Mouse (Mus musculus) hindbrain, embryonic 13.5 days (tissue): ENCODE results near the gene Kars. TPM values are rescaled to one million over a fixed set of nuclear protein-coding genes. Genes with fewer than 3 reads are reported as not detected.

Experiments
- ATAC-seq: fragments of 200-750 bp; cut with Nextera tagmentation; 2 replicates; pipeline ENCODE4 v1.8.0; 2017; ENCODE audit warnings: moderate TSS enrichment; ENCODE audit not compliant: low FRiP score
- H3K27ac ChIP-seq: fragments of 300-500 bp; sonication (generic); 2 replicates; pipeline ENCODE4 v1.5.1; 2015; ENCODE audit warnings: inconsistent platforms, mild to moderate bottlenecking, moderate library complexity
- H3K27me3 ChIP-seq: fragments of 300-500 bp; sonication (generic); 2 replicates; pipeline ENCODE4 v1.6.1; 2015; ENCODE audit warnings: mild to moderate bottlenecking, inconsistent platforms
- H3K36me3 ChIP-seq: fragments of 300-500 bp; sonication (generic); 2 replicates; pipeline ENCODE4 v1.6.1; 2015; ENCODE audit warnings: mild to moderate bottlenecking, inconsistent platforms
- H3K4me1 ChIP-seq: fragments of 300-500 bp; sonication (generic); replicated peaks from 2 replicates; pipeline ENCODE4 v1.6.1; 2015; ENCODE audit warnings: inconsistent platforms
- H3K4me2 ChIP-seq: fragments of 300-500 bp; sonication (generic); 2 replicates; pipeline ENCODE4 v1.6.1; 2015; ENCODE audit warnings: inconsistent platforms, mild to moderate bottlenecking, moderate library complexity
- H3K4me3 ChIP-seq: fragments of 300-500 bp; sonication (generic); 2 replicates; pipeline ENCODE4 v1.5.1; 2015; ENCODE audit warnings: mild to moderate bottlenecking, inconsistent platforms
- H3K9ac ChIP-seq: fragments of 300-500 bp; sonication (generic); 2 replicates; pipeline ENCODE4 v1.6.1; 2015; ENCODE audit warnings: mild to moderate bottlenecking, inconsistent platforms
- H3K9me3 ChIP-seq: fragments of 300-500 bp; sonication (generic); 2 replicates; pipeline ENCODE4 v1.6.1; 2016; ENCODE audit warnings: inconsistent platforms
- WGBS: fragments of 180-500 bp; shearing (Covaris S2); methylation state at CpG from one replicate; pipeline ENCODE4 v1.1.7; 2015; 5-methylcytosine and 5-hydroxymethylcytosine counted together
- polyA plus RNA-seq: library from polyadenylated mRNA; unstranded; fragments of >200 nt; fragmentation: Nextera tagmentation; extraction: Ambion mirVana; gene quantifications from 2 replicates; pipeline ENCODE4 v1.2.1, GENCODE M21; 2015

Kars gene
- polyA plus RNA-seq, 1 experiment from 2014 or later = 171 TPM

DNA sequence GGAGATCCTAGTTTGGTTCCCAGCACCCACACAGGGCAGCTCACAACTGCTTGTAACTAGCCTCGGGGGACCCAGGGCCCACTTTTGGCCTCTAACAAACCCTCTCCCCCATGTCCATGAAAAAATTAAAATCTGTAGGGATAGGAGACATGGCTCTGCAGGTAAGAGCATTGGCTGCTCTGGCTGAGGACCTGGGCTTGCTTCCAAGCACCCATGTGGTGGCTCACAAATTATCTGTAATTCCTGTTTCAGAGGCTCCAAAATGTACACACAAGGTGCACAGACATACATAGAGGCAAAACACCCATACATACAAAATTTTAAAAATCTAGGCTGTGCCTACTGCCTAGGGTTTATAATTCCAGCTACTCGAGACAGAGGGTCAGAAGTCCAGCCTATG lies 53.9 kb downstream of the Kars start:
- Histone ChIP-seq H3K9ac (no peak overlapping the region), H3K9me3 (no peaks in the 10 kb centered on the region), H3K27ac (no peak overlapping the region), H3K36me3 (peaks cover 64% of the 10 kb centered on the region), H3K4me1 (no peaks in the 10 kb centered on the region), H3K27me3 (no peaks in the 10 kb centered on the region), H3K4me3 (no peak overlapping the region), H3K4me2 (no peak overlapping the region)
- no peak for ATAC-seq
- 96% methylated on average over 2 of the region's 2 CpGs for WGBS

DNA sequence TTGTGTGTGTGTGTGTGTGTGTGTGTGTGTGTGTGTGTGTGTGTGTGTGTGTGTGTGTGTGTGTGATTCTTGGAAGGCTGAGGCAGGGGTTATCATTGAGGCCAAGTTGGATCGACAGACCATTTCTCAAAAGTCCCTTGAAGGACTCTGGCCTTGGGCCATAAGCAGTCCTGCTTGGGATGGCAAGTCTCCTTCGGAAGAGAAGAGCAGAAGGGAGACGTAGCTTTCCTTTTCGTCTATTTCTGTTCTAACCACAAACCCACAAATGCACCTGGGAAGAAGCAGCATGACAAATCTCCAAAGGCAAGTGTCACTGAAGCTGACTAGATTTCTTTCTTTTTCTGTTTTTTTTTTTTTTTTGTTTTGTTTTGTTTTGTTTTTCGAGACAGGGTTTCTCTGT lies 55.2 kb downstream of the Kars start:
- ATAC-seq = no peak
- no peaks in the 10 kb centered on the region for H3K4me1 ChIP-seq
- H3K9me3 ChIP-seq = no peaks in the 10 kb centered on the region
- H3K36me3 ChIP-seq = peaks cover 74% of the 10 kb centered on the region
- WGBS = 92% methylated on average over 5 of the region's 5 CpGs
- no peak overlapping the region for H3K4me3 ChIP-seq
- no peaks in the 10 kb centered on the region for H3K27me3 ChIP-seq
- H3K9ac ChIP-seq = no peak overlapping the region
- no peak overlapping the region for H3K4me2 ChIP-seq
- no peak overlapping the region for H3K27ac ChIP-seq

DNA sequence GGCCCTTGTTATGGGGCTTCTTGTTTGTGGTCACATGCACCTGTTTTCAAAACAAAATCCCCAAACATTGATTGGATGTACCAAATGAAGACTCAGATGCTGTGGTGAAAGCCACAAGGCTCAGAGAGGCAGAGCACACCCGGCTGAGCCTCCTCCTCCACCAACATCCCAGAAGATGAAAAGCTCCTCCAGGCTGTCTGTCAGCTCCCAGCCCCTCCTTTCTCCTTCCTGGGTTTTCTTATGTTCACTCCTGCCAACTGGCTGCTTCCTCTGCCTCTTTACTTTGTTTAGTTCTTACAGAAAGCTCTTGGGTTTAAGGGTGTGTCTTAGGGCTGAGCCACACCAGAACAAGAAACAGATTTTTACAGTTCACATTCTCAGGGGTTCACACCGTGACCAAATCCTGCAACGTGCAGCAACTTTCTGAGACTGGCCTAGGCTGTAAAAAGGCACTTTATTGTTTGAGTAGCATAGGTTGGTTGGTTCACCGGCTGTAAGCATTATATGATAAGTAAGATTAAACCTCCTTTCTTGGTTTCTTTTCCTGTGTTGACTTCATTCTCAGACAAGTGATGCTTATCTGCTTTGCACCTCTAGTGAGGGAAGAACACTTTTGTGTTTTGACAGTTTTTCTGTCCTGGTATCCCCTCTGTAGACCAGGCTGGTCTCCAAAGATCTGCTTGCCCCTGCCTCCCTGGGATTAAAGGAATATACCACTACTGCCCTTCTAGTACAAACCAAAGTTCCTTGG lies 56.1 kb downstream of the Kars start:
- H3K9ac ChIP-seq = no peak overlapping the region
- H3K27ac ChIP-seq = no peak overlapping the region
- H3K4me1 ChIP-seq = no peaks in the 10 kb centered on the region
- 90% methylated on average over 4 of the region's 4 CpGs for WGBS
- H3K9me3 ChIP-seq = no peaks in the 10 kb centered on the region
- no peak for ATAC-seq
- no peak overlapping the region for H3K4me3 ChIP-seq
- H3K36me3 ChIP-seq = peaks cover 72% of the 10 kb centered on the region
- no peaks in the 10 kb centered on the region for H3K27me3 ChIP-seq
- H3K4me2 ChIP-seq = no peak overlapping the region

DNA sequence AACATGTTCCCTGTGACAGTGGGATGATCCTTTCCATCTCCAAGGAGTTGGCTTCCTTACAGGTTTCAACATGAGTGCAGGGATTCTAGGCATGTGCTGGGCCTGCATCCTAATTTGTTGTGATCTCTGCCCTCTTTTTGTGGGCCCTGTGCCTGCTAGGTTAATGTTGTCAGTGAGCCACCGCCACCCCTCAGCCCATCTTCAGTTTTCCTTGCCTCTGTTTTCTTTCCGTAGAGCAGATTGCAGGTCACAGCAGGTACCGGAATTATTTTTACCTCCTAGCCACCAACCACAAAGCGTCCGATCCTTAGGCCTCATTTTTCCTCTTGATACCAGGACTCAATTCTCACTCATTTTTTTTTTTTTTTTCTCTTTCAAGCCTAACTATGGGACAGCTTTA lies 59.2 kb downstream of the Kars start:
- Histone ChIP-seq H3K9me3 (no peaks in the 10 kb centered on the region), H3K4me2 (no peak overlapping the region), H3K4me1 (no peaks in the 10 kb centered on the region), H3K36me3 (peaks cover 87% of the 10 kb centered on the region), H3K9ac (no peak overlapping the region), H3K27me3 (no peaks in the 10 kb centered on the region), H3K4me3 (no peak overlapping the region), H3K27ac (no peak overlapping the region)
- ATAC-seq = no peak
- WGBS = 93% methylated on average over 5 of the region's 5 CpGs

- H3K4me3 ChIP-seq = no peak overlapping the region
- no peaks in the 10 kb centered on the region for H3K4me1 ChIP-seq
- no peak overlapping the region for H3K27ac ChIP-seq
- H3K9ac ChIP-seq = no peak overlapping the region
- H3K9me3 ChIP-seq = no peaks in the 10 kb centered on the region
- no peak for ATAC-seq
- no peak overlapping the region for H3K4me2 ChIP-seq
- H3K27me3 ChIP-seq = no peaks in the 10 kb centered on the region
- peaks cover 87% of the 10 kb centered on the region for H3K36me3 ChIP-seq
- WGBS = 95% methylated on average over 7 of the region's 7 CpGs
Measured at GRCm38 (mm10) chr8:111951317-111951716, 59.8 kb downstream of the Kars start.

DNA sequence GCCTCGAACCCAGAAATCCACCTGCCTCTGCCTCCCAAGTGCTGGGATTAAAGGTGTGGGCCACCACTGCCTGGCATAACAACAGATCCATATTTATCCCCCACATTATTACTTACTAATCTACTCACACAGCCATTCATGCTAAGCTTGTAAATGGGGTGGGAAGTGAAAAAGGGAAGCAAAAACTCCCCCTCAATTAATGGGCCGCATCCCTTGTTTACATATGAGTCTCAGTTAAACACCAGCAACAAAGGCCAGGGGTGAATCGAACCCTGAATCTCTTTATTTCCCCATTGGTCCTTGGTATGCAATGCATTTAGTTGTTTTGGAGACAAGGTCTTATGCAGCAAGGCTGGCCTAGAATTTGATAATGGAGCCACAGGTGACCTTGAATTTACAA lies 60.3 kb downstream of the Kars start:
- WGBS = 91% methylated on average over 3 of the region's 3 CpGs
- Histone ChIP-seq H3K4me3 (no peak overlapping the region), H3K4me1 (no peaks in the 10 kb centered on the region), H3K9me3 (no peaks in the 10 kb centered on the region), H3K27me3 (no peaks in the 10 kb centered on the region), H3K27ac (no peak overlapping the region), H3K36me3 (peaks cover 87% of the 10 kb centered on the region), H3K9ac (no peak overlapping the region), H3K4me2 (no peak overlapping the region)
- ATAC-seq = no peak

- H3K27me3 ChIP-seq = no peaks in the 10 kb centered on the region
- peaks cover 87% of the 10 kb centered on the region for H3K36me3 ChIP-seq
- no peak overlapping the region for H3K4me2 ChIP-seq
- no peak overlapping the region for H3K4me3 ChIP-seq
- H3K9me3 ChIP-seq = no peaks in the 10 kb centered on the region
- no peak overlapping the region for H3K9ac ChIP-seq
- H3K27ac ChIP-seq = no peak overlapping the region
- ATAC-seq = no peak
- 97% methylated on average over 8 of the region's 8 CpGs for WGBS
- no peaks in the 10 kb centered on the region for H3K4me1 ChIP-seq
Measured at GRCm38 (mm10) chr8:111947954-111948353, 63.2 kb downstream of the Kars start.

- 94% methylated on average over 2 of the region's 2 CpGs for WGBS
- H3K9ac ChIP-seq = no peak overlapping the region
- no peaks in the 10 kb centered on the region for H3K9me3 ChIP-seq
- H3K27ac ChIP-seq = no peak overlapping the region
- H3K27me3 ChIP-seq = no peaks in the 10 kb centered on the region
- no peak for ATAC-seq
- no peak overlapping the region for H3K4me2 ChIP-seq
- peaks cover 91% of the 10 kb centered on the region for H3K36me3 ChIP-seq
- H3K4me1 ChIP-seq = peaks cover 4% of the 10 kb centered on the region
- H3K4me3 ChIP-seq = no peak overlapping the region
Measured at GRCm38 (mm10) chr8:111947144-111947543, 64.0 kb downstream of the Kars start.

DNA sequence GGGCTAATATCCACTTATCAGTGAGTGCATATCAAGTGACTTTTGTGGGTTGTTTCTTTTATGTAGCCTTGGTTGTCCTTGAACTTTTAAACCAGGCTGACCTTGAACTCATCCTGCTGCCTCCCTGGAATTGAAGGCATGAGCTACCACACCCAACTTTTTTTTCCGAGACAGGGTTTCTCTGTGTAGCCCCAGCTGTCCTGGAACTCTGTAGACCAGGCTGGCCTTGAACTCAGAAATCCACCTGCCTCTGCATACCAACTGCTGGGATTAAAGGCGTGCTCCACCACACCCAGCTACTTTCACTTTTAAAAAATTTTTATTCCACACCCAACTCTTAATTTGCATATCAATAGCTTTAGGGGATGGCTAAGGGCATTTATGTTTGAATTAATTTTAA lies 67.6 kb downstream of the Kars start:
- WGBS = 92% methylated on average over 2 of the region's 2 CpGs
- peaks cover 63% of the 10 kb centered on the region for H3K36me3 ChIP-seq

More for the DNA sequence above, 67.6 kb downstream of the Kars start:
- H3K4me1 ChIP-seq = peaks cover 22% of the 10 kb centered on the region
- no peaks in the 10 kb centered on the region for H3K27me3 ChIP-seq
- no peak for ATAC-seq
- H3K9ac ChIP-seq = no peak overlapping the region
- H3K27ac ChIP-seq = no peak overlapping the region
- H3K4me2 ChIP-seq = no peak overlapping the region
- no peaks in the 10 kb centered on the region for H3K9me3 ChIP-seq
- H3K4me3 ChIP-seq = no peak overlapping the region

Other genes with a start within 250 kb of the Kars start
- 196 and 199 TPM in 2 replicates for gene Cfdp1, start 157.0 kb downstream of the Kars start, polyA plus RNA-seq
- gene Tmem170, start 134.6 kb downstream of the Kars start, polyA plus RNA-seq = 5.7 and 5.9 TPM in 2 replicates
- gene Chst5, start 100.9 kb downstream of the Kars start, polyA plus RNA-seq = 4.7 and 4.9 TPM in 2 replicates
- gene Tmem231, start 77.4 kb downstream of the Kars start, polyA plus RNA-seq = 16.8 and 17.6 TPM in 2 replicates
- gene Gabarapl2, start 70.6 kb downstream of the Kars start, polyA plus RNA-seq = 472 and 492 TPM in 2 replicates
- 8.1 and 8.5 TPM in 2 replicates for gene Adat1, start 19.0 kb downstream of the Kars start, polyA plus RNA-seq
- 56.4 and 58.0 TPM in 2 replicates for gene Terf2ip, start 75 bp upstream of the Kars start, polyA plus RNA-seq
- gene Gm6793, start 3.7 kb upstream of the Kars start, polyA plus RNA-seq = 0.54 and 0.82 TPM in 2 replicates